Mouse (Mus musculus) left cerebral cortex, postnatal 4 days (tissue): ENCODE measurements around the gene Cul1. TPM values are rescaled to one million over a fixed set of nuclear protein-coding genes. Genes with fewer than 3 reads are reported as not detected.

Experiments used
- DNase-seq: peaks from one replicate; pipeline ENCODE4 v3.0.0-alpha.2; 2022
- intact Hi-C: fragments of 180-260 bp; cut with DNase I; formaldehyde crosslinking; loops from one replicate; pipeline ENCODE4 v1.15.1; 2025
- total RNA-seq, 2 experiments: library from RNA; stranded (reverse); gene quantifications; 2 replicates each; pipeline ENCODE4 v1.2.3; 2021

The Cul1 gene
- total RNA-seq, 2 experiments from 2014 or later: 125 to 126 TPM

DNA sequence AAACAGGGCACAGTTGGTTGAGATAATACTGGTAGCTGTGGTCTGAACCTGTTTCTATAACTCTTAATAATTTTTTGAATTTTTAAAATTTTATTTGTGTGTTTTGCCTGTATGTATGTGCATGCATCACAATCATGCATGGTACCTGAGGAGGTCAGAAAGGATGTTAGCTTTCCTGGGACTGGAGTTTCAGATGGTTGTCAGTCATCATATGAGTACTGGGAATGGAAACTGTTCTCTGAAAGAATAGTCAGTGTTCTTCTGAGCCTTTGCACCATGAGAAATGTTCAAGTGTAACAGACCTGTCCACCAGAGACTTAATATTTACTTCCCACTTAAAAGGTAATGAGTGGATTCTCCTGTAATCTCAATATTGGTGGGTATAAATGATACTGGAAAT, 13.9 kb downstream of the Cul1 start:
- intact Hi-C loops: no loop called here
- no peak for DNase-seq

- DNase-seq: no peak
- intact Hi-C loops: no loop called here
Observed at GRCm38 (mm10) chr6:47469760-47470159, 16.6 kb downstream of the Cul1 start.

DNA sequence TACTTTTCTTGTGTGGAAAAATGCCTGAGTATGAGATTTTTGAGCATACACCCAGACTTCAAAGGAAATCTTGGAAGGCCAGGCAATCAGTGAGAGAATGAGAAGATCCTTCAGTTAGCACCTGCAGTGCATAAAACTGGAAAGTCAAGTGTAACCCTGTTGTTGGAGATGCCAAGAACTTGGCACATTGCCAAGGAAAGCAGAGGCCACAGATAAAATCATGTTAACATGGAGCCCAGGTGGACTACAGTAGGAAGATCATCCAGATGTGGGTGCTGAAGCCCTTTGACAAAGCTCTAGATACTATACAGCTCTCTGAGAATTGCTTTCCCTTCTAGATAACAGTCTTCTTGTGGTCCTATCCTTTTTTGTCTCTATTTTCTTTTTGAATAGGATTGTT, 19.2 kb downstream of the Cul1 start:
- intact Hi-C loops: no loop called here
- peak; percentile 4 for DNase-seq

- intact Hi-C loops: no loop called here
Observed at GRCm38 (mm10) chr6:47482027-47482426, 28.8 kb downstream of the Cul1 start.

GRCm38 (mm10) chr6:47494562-47494961, 41.4 kb downstream of the Cul1 start:
- intact Hi-C loops: no loop called here

More at GRCm38 (mm10) chr6:47482027-47482426, 28.8 kb downstream of the Cul1 start:
- no peak for DNase-seq

DNA sequence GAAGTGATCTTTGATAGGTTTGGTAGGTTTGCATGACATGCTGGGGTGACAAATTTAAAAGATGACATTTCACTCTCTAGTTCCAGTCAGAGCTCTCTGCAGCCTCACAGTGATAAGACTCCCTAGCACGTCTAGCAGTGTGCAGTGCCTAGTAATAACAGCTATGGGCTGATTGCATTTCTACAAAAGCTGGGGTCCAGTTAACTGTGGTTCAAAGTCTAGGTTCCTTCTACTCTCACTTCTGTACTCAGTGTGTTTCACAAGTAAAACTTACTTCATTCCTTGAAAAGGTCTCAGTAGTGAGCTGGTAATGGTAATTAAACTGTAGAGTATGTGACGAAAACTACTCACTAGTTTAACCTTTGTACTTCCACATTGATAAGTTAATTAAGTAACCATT, 66.8 kb downstream of the Cul1 start:
- intact Hi-C loops: loop anchor here (10.0 kb wide), 1 partner anchor 205 kb away; no protein-coding TSS in a partner anchor
- no peak for DNase-seq

More at GRCm38 (mm10) chr6:47494562-47494961, 41.4 kb downstream of the Cul1 start:
- no peak for DNase-seq

- DNase-seq: no peak
- intact Hi-C loops: loop anchor here (10.0 kb wide), 1 partner anchor 208 kb away; no protein-coding TSS in a partner anchor
Observed at GRCm38 (mm10) chr6:47522431-47522830, 69.2 kb downstream of the Cul1 start.

- intact Hi-C loops: loop anchor here (10.0 kb wide), 1 partner anchor 210 kb away; no protein-coding TSS in a partner anchor
- DNase-seq: no peak
Observed at GRCm38 (mm10) chr6:47525041-47525440, 71.8 kb downstream of the Cul1 start.

- DNase-seq: no peak
- intact Hi-C loops: loop anchor here (10.0 kb wide), 1 partner anchor 212 kb away; no protein-coding TSS in a partner anchor
Observed at GRCm38 (mm10) chr6:47526446-47526845, 73.2 kb downstream of the Cul1 start.

- intact Hi-C loops: loop anchor here (10.0 kb wide), 1 partner anchor 212 kb away; no protein-coding TSS in a partner anchor
- no peak for DNase-seq
Observed at GRCm38 (mm10) chr6:47527129-47527528, 73.9 kb downstream of the Cul1 start.

- intact Hi-C loops: loop anchor here (10.0 kb wide), 1 partner anchor 213 kb away; no protein-coding TSS in a partner anchor
- DNase-seq: no peak
Observed at GRCm38 (mm10) chr6:47527655-47528054, 74.5 kb downstream of the Cul1 start.

DNA sequence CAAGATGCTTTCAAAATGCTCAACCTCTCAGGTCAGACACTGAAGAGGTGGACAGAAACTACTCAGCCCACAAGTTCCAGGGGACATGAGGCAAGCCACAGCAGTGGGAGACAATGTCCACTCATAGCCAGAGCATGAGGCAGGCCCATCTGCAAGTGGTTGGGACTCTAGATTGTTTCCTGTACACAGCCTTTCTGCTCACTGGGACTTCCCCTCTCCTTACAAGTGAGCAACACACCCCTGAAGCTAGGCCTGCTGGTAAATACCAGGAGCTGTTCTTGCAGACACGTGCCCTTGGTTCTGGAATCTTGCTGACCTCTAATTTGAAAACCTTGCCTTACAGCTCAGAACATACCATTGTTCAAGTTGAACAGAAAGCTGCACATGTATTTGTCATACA, 79.3 kb downstream of the Cul1 start:
- intact Hi-C loops: no loop called here
- no peak for DNase-seq

- no peak for DNase-seq
- intact Hi-C loops: no loop called here
Observed at GRCm38 (mm10) chr6:47535333-47535732, 82.1 kb downstream of the Cul1 start.

GRCm38 (mm10) chr6:47552280-47552679, 99.1 kb downstream of the Cul1 start:
- DNase-seq: no peak
- intact Hi-C loops: no loop called here

- no peak for DNase-seq
- intact Hi-C loops: no loop called here
Observed at GRCm38 (mm10) chr6:47559287-47559686, 106.1 kb downstream of the Cul1 start.

DNA sequence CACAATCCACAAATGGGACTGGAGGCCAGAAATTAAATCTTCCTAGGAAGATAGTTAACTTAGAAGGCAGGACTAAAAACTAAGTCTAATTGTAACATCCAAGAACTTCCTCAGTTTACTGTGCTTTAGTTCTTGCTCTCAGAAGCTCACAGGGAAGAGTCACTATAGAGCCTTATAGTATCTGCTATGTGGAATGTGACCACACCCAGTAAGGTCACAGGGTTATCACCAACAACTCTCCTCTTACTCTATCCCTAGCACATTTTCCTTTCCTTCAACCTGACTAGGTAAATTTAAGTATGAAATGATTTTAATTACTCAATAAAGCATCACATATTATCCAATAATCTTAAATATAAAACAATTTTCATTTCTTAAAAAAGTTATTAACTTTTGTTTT, 107.2 kb downstream of the Cul1 start:
- no peak for DNase-seq
- intact Hi-C loops: no loop called here

- intact Hi-C loops: no loop called here
- DNase-seq: no peak
Observed at GRCm38 (mm10) chr6:47560846-47561245, 107.6 kb downstream of the Cul1 start.

DNA sequence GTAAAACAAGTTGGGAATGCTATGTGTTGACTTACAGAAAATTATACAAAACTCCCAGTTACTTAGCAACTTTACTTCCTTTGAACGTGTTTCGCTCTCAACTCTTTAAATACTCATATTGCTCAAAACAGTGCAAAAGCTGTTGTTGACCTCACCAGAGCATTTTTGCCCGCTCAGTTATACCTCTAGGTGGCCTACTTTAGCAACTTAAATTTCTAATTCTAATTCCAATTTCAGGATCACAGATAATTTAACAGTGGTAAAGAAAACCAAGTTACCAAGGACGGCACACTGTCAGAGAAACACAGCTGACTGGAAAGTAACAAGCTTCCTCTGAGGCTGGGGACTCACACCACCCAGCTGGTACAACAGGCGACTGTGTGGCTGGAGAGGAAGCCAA, 108.2 kb downstream of the Cul1 start:
- intact Hi-C loops: no loop called here
- no peak for DNase-seq

DNA sequence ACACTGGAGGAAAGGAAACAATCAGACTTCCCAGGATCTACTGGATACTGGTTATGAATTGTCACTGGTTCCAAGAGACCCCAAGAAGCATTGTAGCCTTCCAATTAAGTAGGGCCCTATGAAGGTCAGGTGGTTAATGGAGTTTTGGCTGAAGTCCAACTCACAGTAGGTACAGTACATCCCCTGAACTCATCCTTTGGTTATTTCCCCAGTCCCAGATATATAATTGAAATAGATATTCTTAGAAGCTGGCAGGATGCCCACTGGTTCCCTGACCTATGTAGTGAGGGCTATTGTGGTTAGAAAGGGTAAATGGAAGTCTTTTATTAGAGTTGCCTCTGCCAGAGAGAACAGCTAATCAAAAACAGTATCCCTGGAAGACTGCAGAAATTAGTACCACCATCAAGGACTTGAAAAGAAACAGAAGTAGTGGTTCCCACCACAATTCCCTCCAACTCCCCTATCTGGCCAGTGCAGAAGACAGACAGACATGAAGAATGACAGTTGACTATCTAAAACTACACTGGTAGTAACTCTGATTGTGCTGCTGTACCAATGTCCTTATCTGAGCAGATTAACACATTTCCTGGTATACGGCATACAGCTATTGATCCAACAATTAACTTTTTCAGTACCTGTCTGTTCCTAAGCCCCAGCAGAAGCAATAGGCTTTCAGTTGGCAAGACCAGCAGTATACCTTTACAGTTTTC, 112.3 kb downstream of the Cul1 start:
- intact Hi-C loops: no loop called here
- no peak for DNase-seq

- intact Hi-C loops: no loop called here
- no peak for DNase-seq
Observed at GRCm38 (mm10) chr6:47572887-47573286, 119.7 kb downstream of the Cul1 start.
